Mouse (Mus musculus) cerebellum, adult 9-10 months (tissue): Measurements from ENCODE around the gene Cep152.

Experiments
- DNase-seq: peaks from one replicate; pipeline ENCODE4 v3.0.0; 2022

Cep152 gene

DNA sequence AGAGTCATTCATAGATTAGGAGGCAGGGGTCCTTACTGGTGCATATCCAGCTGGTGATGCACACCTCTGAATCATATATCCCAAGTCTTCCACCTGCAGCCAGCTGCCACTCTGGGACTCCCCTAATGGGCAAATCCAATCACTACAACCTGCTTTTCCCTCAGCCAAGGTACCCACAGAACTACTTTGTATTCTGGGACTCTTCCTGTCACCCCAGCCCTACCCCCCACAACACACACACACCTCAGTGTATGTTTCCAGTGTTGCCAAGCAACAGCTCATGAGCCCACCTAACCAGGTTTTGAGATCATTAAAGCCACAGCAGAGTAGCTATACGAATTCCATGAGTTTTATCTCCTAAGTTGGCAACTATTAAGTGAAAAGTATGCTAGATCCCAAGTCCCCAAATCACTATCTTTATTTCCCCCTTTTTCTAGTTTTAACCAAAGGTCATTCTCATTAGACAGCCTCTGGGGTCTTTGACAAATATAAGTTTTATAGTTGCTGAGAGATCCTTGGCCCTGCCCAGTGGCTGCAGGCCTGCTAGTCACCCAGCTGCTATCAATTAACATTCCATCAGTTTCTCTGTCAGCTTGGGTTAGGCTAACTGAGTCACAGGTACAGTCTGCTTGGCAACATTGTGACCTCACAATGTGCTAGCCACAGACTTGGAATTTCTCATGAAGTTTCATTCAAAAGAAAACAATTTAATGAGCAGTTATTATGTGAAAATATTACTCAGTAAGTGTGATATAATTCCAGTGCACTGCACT, 75.9 kb downstream of the Cep152 start:
- DNase-seq = no peak

DNA sequence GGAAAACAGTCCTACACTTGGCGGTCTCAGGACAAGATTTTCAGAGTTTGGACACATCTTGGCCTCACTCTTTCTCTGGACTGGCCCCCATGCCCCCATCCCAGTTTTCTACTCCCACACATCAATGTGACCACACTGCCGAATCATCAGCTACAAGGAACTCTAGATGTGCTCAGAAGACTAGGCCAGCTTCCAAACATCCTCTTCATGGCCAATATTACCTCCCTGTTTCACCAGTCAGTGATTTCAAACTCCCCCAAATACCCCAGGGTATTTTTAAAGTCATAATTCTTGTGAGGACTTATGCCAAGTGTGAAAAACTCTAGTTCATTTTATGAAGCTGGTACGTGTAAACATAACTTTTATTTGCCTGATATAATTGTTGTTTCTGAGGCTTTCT, 79.9 kb downstream of the Cep152 start:
- DNase-seq = no peak

DNA sequence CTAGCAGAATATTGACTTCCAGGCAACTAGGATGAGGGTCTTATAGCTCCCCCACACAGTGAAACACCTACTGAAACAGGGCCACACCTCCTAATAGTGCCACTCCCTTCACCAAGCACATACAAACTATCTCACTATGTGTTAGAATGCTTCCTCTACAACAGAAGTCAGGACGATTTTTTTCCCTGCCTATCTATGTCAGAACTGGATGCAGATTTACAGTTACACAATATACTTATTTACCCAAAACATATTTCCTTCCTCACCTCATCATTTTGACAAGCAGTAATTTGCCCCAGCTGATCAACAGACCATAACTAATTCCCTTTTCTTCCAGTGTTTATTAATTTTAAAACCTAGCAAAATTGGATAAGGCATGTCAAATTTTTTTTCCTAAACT, 81.3 kb downstream of the Cep152 start:
- DNase-seq = no peak

DNA sequence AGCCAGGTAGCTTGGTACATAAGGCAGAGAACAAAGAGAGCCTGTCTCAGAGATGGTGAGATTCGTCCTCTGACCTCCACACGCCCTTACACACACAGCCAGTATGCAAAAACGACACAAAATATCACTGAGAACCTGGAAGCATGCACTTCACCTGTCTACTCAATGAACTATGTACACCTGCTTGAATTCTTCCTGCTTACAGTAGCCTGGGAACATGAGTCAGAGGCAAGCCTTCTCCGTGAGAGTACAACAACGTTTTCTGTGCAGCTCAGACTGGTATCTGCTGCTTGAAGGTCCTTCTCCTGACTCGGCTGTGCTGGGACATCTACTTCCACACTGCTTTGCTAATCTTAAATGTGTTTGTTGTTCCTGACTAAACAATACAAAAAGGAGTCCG, 83.5 kb downstream of the Cep152 start:
- no peak for DNase-seq

DNA sequence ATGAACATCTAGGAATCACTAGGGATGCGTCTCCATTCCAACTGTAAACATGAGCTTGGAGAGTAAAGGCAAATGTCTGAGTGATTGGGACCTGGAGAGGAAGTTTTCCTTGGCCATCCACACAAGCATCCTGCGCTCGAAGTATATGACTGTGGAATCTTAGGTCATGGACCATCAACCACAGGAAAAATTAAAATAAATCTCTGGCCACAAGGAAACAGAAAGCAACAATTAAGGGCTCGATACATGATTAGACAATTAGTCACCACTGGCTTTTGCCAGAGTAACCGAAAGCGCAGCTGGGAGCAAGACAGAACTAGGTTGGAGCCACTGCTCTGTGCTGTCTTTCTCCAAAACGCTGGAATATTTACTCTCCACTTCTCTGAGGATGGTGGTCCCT, 84.3 kb downstream of the Cep152 start:
- DNase-seq = no peak

DNA sequence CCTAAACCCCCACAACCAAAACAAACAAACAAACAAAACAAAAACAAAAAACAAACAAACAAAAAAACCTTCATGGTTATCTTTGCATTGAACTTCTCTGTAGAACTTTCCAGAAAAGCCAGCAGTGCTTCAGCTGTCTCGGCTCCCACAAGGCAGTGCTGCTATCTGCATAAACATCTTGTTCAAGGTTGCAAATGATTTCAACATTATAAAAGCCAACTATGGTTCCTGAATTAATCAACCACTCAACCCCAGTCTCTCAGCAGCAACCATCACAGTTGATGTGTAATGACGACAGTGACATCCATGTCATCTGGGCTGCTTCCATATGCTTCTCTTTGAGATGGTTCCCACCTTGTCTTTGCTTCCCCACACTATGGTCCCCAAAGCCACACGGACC, 85.3 kb downstream of the Cep152 start:
- no peak for DNase-seq

DNA sequence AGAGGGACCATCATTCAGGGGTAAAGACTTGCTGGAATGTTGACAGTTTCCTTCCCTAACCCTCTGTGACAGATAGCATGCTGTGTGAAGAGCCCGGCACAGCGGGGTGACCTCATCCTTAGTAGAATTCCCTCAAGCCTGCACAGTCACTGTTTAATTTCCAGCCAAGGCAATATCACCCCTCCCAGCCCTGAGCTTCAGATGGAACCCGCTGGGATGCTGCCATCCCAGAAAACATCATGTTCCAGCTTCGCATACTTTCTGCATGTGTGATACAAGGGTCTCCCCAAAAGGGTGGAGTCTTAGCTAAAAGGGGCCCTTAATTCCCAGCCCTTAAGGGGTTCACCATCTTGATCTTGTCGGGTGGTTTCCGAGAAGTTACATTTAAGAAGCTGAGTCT, 94.2 kb downstream of the Cep152 start:
- no peak for DNase-seq

DNA sequence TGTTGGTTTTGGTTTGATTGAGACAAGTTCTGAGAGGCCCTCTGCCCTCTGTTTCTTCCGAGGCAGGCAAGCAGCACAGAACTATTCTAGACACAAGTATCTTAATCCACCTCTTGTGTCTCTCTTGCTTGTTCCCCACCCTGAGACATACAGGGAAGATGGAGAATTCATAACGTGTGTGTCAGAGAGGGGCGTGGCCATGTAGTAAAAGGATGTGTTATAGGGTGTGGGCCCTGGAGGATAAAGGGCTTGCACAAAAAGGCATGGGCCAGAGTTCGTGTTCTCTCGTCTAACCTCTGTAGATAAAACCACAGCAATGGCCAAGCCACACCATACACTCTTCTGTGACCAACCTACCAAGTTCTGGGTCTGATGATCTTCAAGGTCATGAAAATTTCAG, 98.3 kb downstream of the Cep152 start:
- no peak for DNase-seq

DNA sequence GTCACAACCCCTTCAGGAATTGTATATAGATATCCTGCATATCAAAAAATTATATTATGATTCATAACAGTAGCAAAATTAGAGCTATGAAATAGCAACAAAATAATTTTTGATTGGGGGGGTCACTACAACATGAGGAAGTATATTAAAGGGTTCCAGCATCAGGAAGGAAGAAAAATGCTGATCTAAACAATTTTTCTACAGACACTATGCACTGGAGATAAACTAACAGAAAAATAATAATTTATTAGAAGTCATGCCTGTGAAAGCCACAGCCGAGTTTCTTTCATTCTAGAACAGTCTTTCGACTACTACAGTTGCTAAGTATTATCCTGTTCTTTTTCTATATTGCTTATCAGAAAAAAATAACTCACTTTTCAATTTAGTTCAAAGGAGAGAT, 99.4 kb downstream of the Cep152 start:
- no peak for DNase-seq

DNA sequence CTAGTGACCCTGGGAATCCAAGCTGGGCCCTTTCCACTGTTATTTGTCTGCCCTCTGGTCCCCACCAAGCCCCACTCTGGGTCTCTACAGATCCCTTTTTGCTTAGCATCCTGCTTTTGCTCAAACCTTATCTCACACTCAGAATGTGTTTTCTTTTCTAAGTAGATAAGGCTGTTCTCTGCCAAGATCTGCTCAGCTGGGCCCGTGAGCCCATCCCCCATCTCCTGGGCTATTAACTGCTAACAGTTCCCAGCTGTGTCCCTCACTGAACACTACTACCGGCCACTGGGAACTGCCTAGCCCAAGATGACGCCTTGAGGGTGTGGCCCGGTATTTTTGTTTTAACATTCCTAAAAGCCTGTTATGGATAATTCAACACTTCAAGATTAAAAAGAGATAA, 108.3 kb downstream of the Cep152 start:
- DNase-seq = no peak

DNA sequence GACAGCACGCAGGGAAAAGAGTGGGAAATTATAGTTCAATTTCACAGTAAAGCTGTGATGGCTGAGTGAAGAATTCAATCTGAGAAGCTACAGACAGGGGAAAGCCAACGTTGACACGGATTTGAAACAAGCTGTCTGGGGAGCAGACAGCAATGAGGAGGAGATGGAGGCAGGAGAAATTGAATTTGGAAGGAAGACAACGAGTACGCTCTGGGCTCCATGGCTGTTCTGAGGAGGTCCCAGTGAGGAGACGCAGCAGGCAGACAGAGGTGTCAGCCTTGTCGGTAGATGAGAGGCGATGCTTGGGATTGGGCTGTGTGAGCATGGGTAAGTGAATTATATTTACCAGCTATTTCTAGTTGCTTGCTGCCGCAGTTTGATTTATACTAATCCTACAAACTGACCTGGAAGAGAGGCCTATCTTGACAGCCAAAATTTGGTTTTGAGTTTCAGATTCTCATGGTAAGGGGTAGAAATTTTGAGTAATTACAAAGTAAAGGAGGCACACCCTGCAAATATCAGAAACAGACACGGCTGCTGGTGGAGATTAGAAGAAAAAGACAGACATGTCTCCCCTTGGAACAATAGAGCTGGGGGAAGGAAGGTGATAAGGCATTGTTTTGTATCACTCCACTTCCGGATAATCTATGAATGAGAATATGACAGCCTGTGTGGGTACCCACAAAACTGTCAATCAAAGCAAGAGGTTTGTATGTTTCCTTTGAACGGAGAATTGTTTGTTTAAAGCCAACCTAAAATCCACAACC, 109.4 kb downstream of the Cep152 start:
- DNase-seq = no peak

DNA sequence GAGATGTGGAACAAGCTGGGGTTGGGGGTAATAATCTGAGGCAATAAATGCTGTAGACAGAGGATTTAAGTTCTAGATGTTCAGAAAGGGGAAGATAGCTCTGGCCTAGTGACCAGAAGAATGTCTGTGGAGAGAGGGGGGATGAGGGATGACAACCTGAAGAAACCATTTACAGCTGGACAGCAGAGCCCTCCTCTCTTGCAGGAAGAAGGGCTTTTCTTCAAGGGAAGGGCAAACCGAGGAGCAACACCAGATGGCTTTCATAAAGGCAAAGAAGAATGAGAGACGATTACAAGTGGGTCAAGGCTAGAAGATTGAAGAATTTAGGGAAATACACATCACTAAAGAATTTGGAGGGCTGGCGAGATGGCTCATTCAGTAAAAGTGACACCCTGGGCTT, 110.5 kb downstream of the Cep152 start:
- DNase-seq = no peak
